Mouse (Mus musculus): ENCODE measurements around the gene Zfp775. TPM values are rescaled to one million over a fixed set of nuclear protein-coding genes. Genes with fewer than 3 reads are reported as not detected.

Gene Zfp775
- polyA plus RNA-seq, 1 experiment from 2014 or later: 11.4 TPM

DNA sequence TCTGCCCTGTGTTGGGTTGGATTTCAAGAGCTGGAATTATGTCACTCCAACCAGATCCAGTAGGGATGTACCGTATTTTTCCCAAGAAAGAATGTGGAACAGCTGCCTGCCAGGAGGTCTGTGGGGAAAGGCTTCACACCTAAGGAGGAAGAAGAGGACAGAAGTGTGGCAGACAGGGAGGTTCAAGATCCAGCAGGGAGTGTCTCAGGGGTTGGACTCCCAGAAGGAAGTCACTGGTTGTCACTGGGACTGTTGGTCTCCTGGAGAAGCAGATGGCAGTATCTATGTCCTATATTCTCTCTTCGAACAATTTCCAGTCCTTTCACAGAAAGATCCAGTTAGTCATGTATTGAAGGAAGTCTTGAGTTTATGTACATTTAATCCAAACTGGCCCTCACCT, 45.7 kb downstream of the Zfp775 start:
- Histone ChIP-seq H3K27me3 (replicated peaks; ENCODE audit: control insufficient read depth, insufficient read depth, low read length) (no peaks in the 10 kb centered on the region), H3K9me3 (ENCODE audit: control insufficient read depth, low read length) (no peaks in the 10 kb centered on the region), H3K36me3 (ENCODE audit: control insufficient read depth, insufficient read depth, low read length) (no peaks in the 10 kb centered on the region), H3K4me1 (ENCODE audit: control insufficient read depth, insufficient read depth, low read depth, low read length) (no peaks in the 10 kb centered on the region), H3K9ac (ENCODE audit: low read depth, low read length) (no peak overlapping the region), H3K27ac (ENCODE audit: low read depth, low read length) (no peak overlapping the region), H3K4me3 (ENCODE audit: low read length) (no peak overlapping the region), H3K4me2 (ENCODE audit: low read length) (no peak overlapping the region)
- ATAC-seq: no peak
- WGBS: 89% methylated on average over 2 of the region's 2 CpGs

DNA sequence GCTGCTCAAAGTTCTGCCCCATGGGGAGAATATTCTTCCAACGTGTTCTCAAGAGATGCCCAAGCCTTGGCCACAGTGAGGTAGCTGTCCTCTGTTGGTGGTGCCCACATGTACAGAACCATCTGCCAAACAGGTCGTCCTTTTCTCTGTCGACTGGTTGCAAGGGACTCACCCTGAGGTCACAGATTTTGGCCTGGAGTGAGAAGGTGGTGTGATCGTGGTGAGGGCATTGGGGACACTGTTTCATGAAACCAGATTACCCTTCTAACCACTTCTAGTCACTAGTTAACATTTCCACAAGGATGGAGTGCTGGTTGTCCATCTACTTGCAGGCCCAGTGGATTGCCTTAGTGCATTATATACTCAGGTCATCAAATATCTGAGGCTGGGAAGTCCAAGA, 46.9 kb downstream of the Zfp775 start:
- WGBS: 88% methylated on average over 4 of the region's 4 CpGs
- no peak overlapping the region for H3K9ac ChIP-seq (ENCODE audit: low read depth, low read length)
- no peaks in the 10 kb centered on the region for H3K4me1 ChIP-seq (ENCODE audit: control insufficient read depth, insufficient read depth, low read depth, low read length)
- H3K27me3 ChIP-seq (replicated peaks; ENCODE audit: control insufficient read depth, insufficient read depth, low read length): no peaks in the 10 kb centered on the region
- no peak overlapping the region for H3K4me3 ChIP-seq (ENCODE audit: low read length)
- no peak overlapping the region for H3K4me2 ChIP-seq (ENCODE audit: low read length)
- no peaks in the 10 kb centered on the region for H3K9me3 ChIP-seq (ENCODE audit: control insufficient read depth, low read length)
- H3K27ac ChIP-seq (ENCODE audit: low read depth, low read length): no peak overlapping the region
- ATAC-seq: no peak
- H3K36me3 ChIP-seq (ENCODE audit: control insufficient read depth, insufficient read depth, low read length): no peaks in the 10 kb centered on the region

DNA sequence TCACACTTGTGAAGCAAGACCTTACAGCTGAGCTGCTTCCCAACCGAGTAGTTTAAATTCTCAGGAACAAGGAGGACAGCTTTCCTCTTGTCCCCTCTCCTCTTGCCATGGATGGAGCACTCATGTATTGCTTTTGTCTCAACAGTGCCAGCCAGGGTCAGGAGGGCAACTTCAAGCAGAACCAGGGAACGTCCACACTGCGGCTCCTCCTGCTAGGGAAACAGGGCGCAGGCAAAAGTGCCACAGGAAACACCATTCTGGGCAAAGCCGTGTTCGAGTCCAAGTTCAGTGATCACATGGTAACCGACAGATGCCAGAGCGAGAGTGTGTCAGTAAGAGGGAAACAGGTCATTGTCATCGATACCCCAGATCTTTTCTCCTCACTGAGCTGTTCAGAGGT, 48.2 kb downstream of the Zfp775 start:
- Histone ChIP-seq H3K27ac (ENCODE audit: low read depth, low read length) (no peak overlapping the region), H3K9ac (ENCODE audit: low read depth, low read length) (no peak overlapping the region), H3K4me3 (ENCODE audit: low read length) (no peak overlapping the region), H3K9me3 (ENCODE audit: control insufficient read depth, low read length) (no peaks in the 10 kb centered on the region), H3K4me2 (ENCODE audit: low read length) (no peak overlapping the region), H3K27me3 (replicated peaks; ENCODE audit: control insufficient read depth, insufficient read depth, low read length) (no peaks in the 10 kb centered on the region), H3K36me3 (ENCODE audit: control insufficient read depth, insufficient read depth, low read length) (no peaks in the 10 kb centered on the region), H3K4me1 (ENCODE audit: control insufficient read depth, insufficient read depth, low read depth, low read length) (no peaks in the 10 kb centered on the region)
- 88% methylated on average over 9 of the region's 9 CpGs for WGBS
- ATAC-seq: no peak

DNA sequence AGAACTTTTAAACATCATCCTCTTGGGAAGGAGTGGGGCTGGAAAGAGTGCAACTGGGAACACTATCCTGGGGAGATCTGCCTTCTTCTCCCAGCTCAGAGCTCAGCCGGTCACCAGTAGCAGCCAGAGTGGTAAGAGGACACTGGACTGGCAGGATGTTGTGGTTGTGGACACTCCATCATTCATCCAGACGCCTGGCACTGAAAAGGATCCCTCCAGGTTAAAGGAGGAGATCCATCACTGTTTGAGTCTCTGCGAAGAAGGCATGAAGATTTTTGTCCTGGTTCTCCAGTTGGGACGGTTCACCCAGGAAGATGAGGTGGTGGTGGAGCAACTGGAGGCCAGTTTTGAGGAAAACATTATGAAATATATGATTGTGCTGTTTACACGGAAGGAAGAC, 56.9 kb downstream of the Zfp775 start:
- H3K4me1 ChIP-seq (ENCODE audit: control insufficient read depth, insufficient read depth, low read depth, low read length): no peaks in the 10 kb centered on the region
- no peak overlapping the region for H3K4me3 ChIP-seq (ENCODE audit: low read length)
- 83% methylated on average over 5 of the region's 5 CpGs for WGBS
- no peaks in the 10 kb centered on the region for H3K9me3 ChIP-seq (ENCODE audit: control insufficient read depth, low read length)
- no peak overlapping the region for H3K27ac ChIP-seq (ENCODE audit: low read depth, low read length)
- no peak overlapping the region for H3K4me2 ChIP-seq (ENCODE audit: low read length)
- H3K27me3 ChIP-seq (replicated peaks; ENCODE audit: control insufficient read depth, insufficient read depth, low read length): no peaks in the 10 kb centered on the region
- H3K36me3 ChIP-seq (ENCODE audit: control insufficient read depth, insufficient read depth, low read length): no peaks in the 10 kb centered on the region
- H3K9ac ChIP-seq (ENCODE audit: low read depth, low read length): no peak overlapping the region
- no peak for ATAC-seq

DNA sequence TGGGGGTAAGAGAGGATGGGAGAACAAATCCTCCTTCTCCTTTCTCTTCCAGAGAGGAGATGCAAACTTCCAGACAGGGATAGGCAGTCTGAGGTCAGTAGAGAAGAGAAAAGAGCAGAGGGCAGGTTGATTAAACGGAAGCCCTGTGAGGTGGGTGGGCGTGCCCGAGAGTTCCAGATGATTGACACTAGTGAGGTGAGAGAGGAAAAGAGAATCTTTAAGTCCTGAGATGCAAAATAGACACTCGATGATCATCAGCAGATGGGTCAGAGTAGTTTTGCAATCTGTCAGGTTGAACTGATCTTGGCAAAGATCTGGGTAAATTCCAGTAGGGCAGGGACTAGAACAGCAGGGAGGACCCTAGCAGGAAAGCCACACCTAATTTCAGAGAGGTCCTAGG, 62.9 kb downstream of the Zfp775 start:
- H3K36me3 ChIP-seq (ENCODE audit: control insufficient read depth, insufficient read depth, low read length): no peaks in the 10 kb centered on the region
- H3K9ac ChIP-seq (ENCODE audit: low read depth, low read length): no peak overlapping the region
- H3K9me3 ChIP-seq (ENCODE audit: control insufficient read depth, low read length): no peaks in the 10 kb centered on the region
- no peak overlapping the region for H3K27ac ChIP-seq (ENCODE audit: low read depth, low read length)
- H3K4me1 ChIP-seq (ENCODE audit: control insufficient read depth, insufficient read depth, low read depth, low read length): no peaks in the 10 kb centered on the region
- no peak for ATAC-seq
- H3K4me3 ChIP-seq (ENCODE audit: low read length): no peak overlapping the region
- no peak overlapping the region for H3K4me2 ChIP-seq (ENCODE audit: low read length)
- H3K27me3 ChIP-seq (replicated peaks; ENCODE audit: control insufficient read depth, insufficient read depth, low read length): no peaks in the 10 kb centered on the region
- WGBS: 85% methylated on average over 4 of the region's 4 CpGs

DNA sequence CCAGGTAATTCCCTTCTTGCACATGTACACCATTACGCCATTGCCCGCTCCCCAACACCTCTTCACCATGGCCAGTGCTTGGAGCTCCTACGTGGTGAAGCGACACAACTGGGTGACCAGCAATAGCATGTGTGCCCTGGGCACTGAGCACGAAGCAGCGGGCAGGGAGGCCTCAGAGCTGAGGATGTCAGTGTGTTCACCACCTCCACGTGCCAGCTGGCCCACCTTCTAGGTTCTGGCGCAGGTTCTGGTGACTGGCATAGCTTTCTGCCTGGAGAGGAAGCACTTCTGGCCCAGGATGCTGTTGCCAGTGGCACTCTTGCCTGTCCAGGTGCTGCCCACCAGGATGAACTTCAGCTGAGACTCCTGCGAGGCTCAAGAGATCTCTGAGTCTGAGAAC, 63.6 kb downstream of the Zfp775 start:
- H3K9me3 ChIP-seq (ENCODE audit: control insufficient read depth, low read length): no peaks in the 10 kb centered on the region
- no peak overlapping the region for H3K4me3 ChIP-seq (ENCODE audit: low read length)
- H3K4me1 ChIP-seq (ENCODE audit: control insufficient read depth, insufficient read depth, low read depth, low read length): no peaks in the 10 kb centered on the region
- H3K27me3 ChIP-seq (replicated peaks; ENCODE audit: control insufficient read depth, insufficient read depth, low read length): no peaks in the 10 kb centered on the region
- 95% methylated on average over 9 of the region's 9 CpGs for WGBS
- no peak overlapping the region for H3K4me2 ChIP-seq (ENCODE audit: low read length)
- no peaks in the 10 kb centered on the region for H3K36me3 ChIP-seq (ENCODE audit: control insufficient read depth, insufficient read depth, low read length)
- no peak for ATAC-seq
- H3K27ac ChIP-seq (ENCODE audit: low read depth, low read length): no peak overlapping the region
- H3K9ac ChIP-seq (ENCODE audit: low read depth, low read length): no peak overlapping the region

DNA sequence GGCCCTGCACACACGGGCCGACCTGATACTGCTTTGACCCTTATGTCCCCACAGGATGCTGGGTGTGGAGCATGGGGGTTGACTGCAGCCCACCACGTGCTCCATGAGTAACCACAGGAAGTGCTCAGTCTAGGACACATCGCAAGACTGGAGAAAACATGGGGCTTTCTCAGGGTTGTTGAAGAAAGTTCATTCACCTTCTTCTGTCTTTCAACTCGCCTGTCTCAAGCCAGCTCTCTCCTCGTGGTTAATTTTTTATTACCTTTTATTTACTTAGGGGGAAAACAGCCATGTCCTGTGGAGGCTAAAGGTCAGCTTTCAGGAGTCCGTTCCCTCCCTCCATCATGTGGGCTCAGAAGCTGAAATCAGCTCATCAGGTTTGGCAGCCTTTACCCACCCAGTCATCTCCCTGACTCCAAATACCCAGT, 64.3 kb downstream of the Zfp775 start:
- Histone ChIP-seq H3K36me3 (ENCODE audit: control insufficient read depth, insufficient read depth, low read length) (no peaks in the 10 kb centered on the region), H3K9ac (ENCODE audit: low read depth, low read length) (no peak overlapping the region), H3K4me2 (ENCODE audit: low read length) (no peak overlapping the region), H3K4me1 (ENCODE audit: control insufficient read depth, insufficient read depth, low read depth, low read length) (no peaks in the 10 kb centered on the region), H3K27me3 (replicated peaks; ENCODE audit: control insufficient read depth, insufficient read depth, low read length) (no peaks in the 10 kb centered on the region), H3K4me3 (ENCODE audit: low read length) (no peak overlapping the region), H3K9me3 (ENCODE audit: control insufficient read depth, low read length) (no peaks in the 10 kb centered on the region), H3K27ac (ENCODE audit: low read depth, low read length) (no peak overlapping the region)
- WGBS: 63% methylated on average over 7 of the region's 7 CpGs
- no peak for ATAC-seq

DNA sequence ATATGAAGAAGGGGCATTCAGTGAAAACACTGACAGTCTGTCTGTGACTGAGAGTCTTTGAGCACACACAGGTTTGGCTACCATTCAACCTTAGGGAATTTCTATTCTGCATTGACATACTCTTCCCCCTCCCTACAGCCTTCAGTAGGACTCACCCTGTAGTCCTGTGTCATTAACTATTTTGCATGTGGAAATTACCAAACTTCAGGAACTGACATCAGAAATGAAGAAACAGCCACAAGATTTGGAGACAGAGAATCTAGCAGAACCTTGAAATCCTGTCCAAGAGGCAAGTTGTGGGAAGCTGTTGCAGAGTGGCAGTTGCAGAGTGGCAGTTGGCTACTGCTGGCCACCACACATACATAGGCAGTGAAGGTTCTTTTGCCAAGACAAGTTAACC, 66.2 kb downstream of the Zfp775 start:
- no peaks in the 10 kb centered on the region for H3K27me3 ChIP-seq (replicated peaks; ENCODE audit: control insufficient read depth, insufficient read depth, low read length)
- H3K36me3 ChIP-seq (ENCODE audit: control insufficient read depth, insufficient read depth, low read length): no peaks in the 10 kb centered on the region
- H3K4me1 ChIP-seq (ENCODE audit: control insufficient read depth, insufficient read depth, low read depth, low read length): no peaks in the 10 kb centered on the region
- H3K4me3 ChIP-seq (ENCODE audit: low read length): no peak overlapping the region
- ATAC-seq: no peak
- no peak overlapping the region for H3K4me2 ChIP-seq (ENCODE audit: low read length)
- no peak overlapping the region for H3K27ac ChIP-seq (ENCODE audit: low read depth, low read length)
- H3K9me3 ChIP-seq (ENCODE audit: control insufficient read depth, low read length): no peaks in the 10 kb centered on the region
- no peak overlapping the region for H3K9ac ChIP-seq (ENCODE audit: low read depth, low read length)

DNA sequence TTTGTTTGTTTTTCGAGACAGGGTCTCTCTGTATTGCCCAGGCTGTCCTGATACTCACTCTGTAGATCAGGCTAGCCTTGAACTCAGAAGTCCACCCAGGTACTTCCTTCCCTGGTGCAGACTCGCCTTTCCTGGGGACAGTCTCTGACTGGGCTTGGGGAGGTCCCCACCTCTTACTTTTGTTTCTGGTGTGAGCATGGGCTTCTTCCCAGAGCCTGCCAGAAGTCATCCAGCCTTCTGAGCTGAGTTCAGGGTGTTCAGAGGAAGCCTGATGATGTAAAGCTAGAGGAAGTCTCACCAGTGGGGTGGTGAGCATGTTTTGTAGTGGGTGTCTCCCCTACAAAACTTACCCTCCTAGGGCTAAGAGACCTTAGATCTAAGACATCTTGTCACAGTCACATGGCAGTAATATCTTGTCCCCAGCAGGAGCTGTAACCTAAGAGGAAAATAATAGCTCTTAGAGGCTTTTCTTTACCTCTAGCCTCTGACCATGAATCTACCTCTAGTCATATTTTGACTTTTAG, 67.6 kb downstream of the Zfp775 start:
- Histone ChIP-seq H3K9ac (ENCODE audit: low read depth, low read length) (no peak overlapping the region), H3K4me3 (ENCODE audit: low read length) (no peak overlapping the region), H3K36me3 (ENCODE audit: control insufficient read depth, insufficient read depth, low read length) (no peaks in the 10 kb centered on the region), H3K27me3 (replicated peaks; ENCODE audit: control insufficient read depth, insufficient read depth, low read length) (no peaks in the 10 kb centered on the region), H3K4me2 (ENCODE audit: low read length) (no peak overlapping the region), H3K9me3 (ENCODE audit: control insufficient read depth, low read length) (no peaks in the 10 kb centered on the region), H3K27ac (ENCODE audit: low read depth, low read length) (no peak overlapping the region), H3K4me1 (ENCODE audit: control insufficient read depth, insufficient read depth, low read depth, low read length) (no peaks in the 10 kb centered on the region)
- WGBS: 71% methylated on average over 2 of the region's 2 CpGs
- no peak for ATAC-seq

Data from hindbrain, embryonic 16.5 days (tissue).